Mouse (Mus musculus) forebrain, embryonic 15.5 days (tissue): ENCODE measurements at regions not wholly inside any gene's neighbourhood (a gene's known extent, or its start where the extent isn't known, plus 50 kb on each side); places are given as distances from the start of the nearest gene placed in this dataset.

Experiments used
- ATAC-seq: fragments of 200-750 bp; cut with Nextera tagmentation; replicated peaks from 2 replicates; pipeline ENCODE4 v1.8.0; 2017; ENCODE audit warnings: mild to moderate bottlenecking, moderate TSS enrichment, moderate library complexity
- H3K27ac ChIP-seq: fragments of 300-500 bp; sonication (generic); replicated peaks from 2 replicates; pipeline ENCODE4 v1.5.1; 2015; ENCODE audit warnings: mild to moderate bottlenecking, inconsistent platforms
- H3K27me3 ChIP-seq: fragments of 300-500 bp; sonication (generic); 2 replicates; pipeline ENCODE4 v1.6.1; 2015; ENCODE audit warnings: inconsistent platforms
- H3K36me3 ChIP-seq: fragments of 300-500 bp; sonication (generic); 2 replicates; pipeline ENCODE4 v1.6.1; 2015; ENCODE audit warnings: mild to moderate bottlenecking, inconsistent platforms
- H3K4me1 ChIP-seq: fragments of 300-500 bp; sonication (generic); 2 replicates; pipeline ENCODE4 v1.6.1; 2015; ENCODE audit warnings: inconsistent platforms
- H3K4me2 ChIP-seq: fragments of 300-500 bp; sonication (generic); replicated peaks from 2 replicates; pipeline ENCODE4 v1.6.1; 2015; ENCODE audit warnings: mild to moderate bottlenecking, inconsistent platforms
- H3K4me3 ChIP-seq: fragments of 300-500 bp; sonication (generic); 2 replicates; pipeline ENCODE4 v1.5.1; 2015; ENCODE audit warnings: mild to moderate bottlenecking, inconsistent platforms
- H3K9ac ChIP-seq: fragments of 300-500 bp; sonication (generic); replicated peaks from 2 replicates; pipeline ENCODE4 v1.6.1; 2015; ENCODE audit warnings: mild to moderate bottlenecking, inconsistent platforms
- H3K9me3 ChIP-seq: fragments of 300-500 bp; sonication (generic); 2 replicates; pipeline ENCODE4 v1.6.1; 2016; ENCODE audit warnings: inconsistent platforms
- WGBS: fragments of 180-500 bp; shearing (Covaris S2); methylation state at CpG from one replicate; pipeline ENCODE4 v1.1.7; 2015; ENCODE audit warnings: mixed read lengths; 5-methylcytosine and 5-hydroxymethylcytosine counted together

DNA sequence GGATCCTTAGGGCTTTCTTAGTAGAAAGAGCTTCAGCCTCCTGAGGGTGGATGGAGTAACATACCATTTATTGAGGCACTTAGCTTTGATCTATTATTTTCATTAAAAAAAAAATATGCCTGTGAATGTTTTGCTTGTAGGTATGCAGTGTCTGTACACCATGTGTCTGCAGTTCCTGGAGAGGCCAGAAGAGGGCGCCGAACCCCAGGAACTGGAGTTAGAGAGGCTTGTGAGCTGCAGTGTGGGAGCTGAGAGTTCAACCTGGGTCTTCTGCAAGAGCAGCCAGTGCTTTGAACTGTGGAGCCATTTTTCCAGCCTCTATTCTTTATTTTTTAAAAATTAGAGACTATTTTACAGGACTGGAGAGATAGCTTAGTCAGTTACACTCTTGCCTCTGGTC, 83.2 kb downstream of the Syf2 start:
- ATAC-seq: no peak

GRCm38 (mm10) chr4:135018018-135018417, 87.3 kb downstream of the Syf2 start:
- no peaks in the 10 kb centered on the region for H3K27me3 ChIP-seq
- no peaks in the 10 kb centered on the region for H3K36me3 ChIP-seq
- whole genome bisulfite sequencing: 31% methylated on average over 8 of the region's 8 CpGs
- no peak overlapping the region for H3K4me2 ChIP-seq
- H3K4me1 ChIP-seq: no peaks in the 10 kb centered on the region
- no peak for ATAC-seq
- H3K9ac ChIP-seq: no peak overlapping the region
- H3K9me3 ChIP-seq: no peaks in the 10 kb centered on the region
- no peak overlapping the region for H3K4me3 ChIP-seq
- no peak overlapping the region for H3K27ac ChIP-seq

More for the DNA sequence above, 83.2 kb downstream of the Syf2 start:
- Histone ChIP-seq H3K27ac (no peak overlapping the region), H3K9me3 (no peaks in the 10 kb centered on the region), H3K27me3 (no peaks in the 10 kb centered on the region), H3K36me3 (no peaks in the 10 kb centered on the region), H3K9ac (no peak overlapping the region), H3K4me1 (no peaks in the 10 kb centered on the region), H3K4me2 (no peak overlapping the region), H3K4me3 (no peak overlapping the region)
- 55% methylated on average over 2 of the region's 2 CpGs for WGBS

DNA sequence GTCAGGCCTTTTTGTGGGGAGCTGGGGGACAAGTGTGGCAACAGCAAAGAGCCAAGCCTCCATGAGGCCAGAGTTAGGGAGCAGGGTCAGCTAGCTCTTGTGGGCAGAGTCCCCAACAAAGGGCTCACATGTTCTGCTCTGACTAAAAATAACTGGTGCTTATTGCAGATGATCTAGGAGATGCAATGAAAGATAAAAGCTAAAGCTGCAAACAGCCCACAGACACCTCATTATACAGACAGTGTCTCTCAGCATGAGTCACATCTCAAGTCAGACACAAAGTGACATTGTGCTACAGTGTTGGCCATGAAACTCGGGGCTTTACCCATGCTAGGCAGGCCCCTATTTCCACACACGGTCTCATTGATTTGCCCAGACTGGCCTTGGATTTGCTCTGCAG, 88.4 kb downstream of the Syf2 start:
- no peak for ATAC-seq
- WGBS: 66% methylated on average over 2 of the region's 2 CpGs
- H3K4me1 ChIP-seq: no peaks in the 10 kb centered on the region

DNA sequence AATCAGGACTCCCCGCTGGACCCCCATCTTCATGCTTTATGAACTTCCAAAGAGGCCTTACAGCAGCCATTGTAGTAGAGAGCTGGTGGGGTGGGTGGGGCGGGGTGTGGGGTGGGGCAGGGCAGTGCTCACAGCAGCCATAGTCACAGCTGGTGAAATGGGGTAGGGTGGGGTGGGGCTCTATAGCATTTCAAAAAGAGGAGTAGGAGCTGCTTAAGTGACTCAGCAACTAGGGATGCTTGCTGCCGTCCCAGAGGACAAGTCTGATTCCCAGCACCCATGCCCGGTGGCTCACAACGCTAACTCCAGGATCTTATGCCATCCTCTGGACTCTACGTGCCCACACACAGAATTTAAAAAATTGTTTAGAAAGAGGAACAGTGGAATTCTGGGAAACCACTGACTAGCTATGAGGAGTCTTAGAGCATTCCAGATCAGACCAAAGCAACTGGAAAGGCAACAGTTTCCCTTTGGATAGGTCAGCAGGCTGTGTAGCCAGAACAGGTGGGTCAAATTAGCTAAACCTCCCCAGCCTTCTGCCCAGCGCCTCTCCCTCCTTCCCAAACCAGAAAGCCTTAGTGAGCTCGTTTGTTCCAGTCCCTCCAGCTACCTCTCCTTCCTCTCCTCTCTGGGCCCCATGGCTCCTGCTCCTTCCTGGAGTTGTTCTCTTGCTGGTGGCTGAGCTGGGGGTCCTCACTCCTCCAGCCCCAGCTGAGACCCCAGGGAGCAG, 89.7 kb downstream of the Syf2 start:
- H3K4me3 ChIP-seq: no peak overlapping the region
- H3K9ac ChIP-seq: no peak overlapping the region
- no peaks in the 10 kb centered on the region for H3K4me1 ChIP-seq
- H3K9me3 ChIP-seq: no peaks in the 10 kb centered on the region
- no peak overlapping the region for H3K27ac ChIP-seq
- no peak overlapping the region for H3K4me2 ChIP-seq
- 83% methylated on average over 8 of the region's 8 CpGs for WGBS
- no peak for ATAC-seq
- no peaks in the 10 kb centered on the region for H3K27me3 ChIP-seq
- H3K36me3 ChIP-seq: no peaks in the 10 kb centered on the region

More for the DNA sequence above, 88.4 kb downstream of the Syf2 start:
- Histone ChIP-seq H3K36me3 (no peaks in the 10 kb centered on the region), H3K4me2 (no peak overlapping the region), H3K27me3 (no peaks in the 10 kb centered on the region), H3K9me3 (no peaks in the 10 kb centered on the region), H3K9ac (no peak overlapping the region), H3K4me3 (no peak overlapping the region), H3K27ac (no peak overlapping the region)

DNA sequence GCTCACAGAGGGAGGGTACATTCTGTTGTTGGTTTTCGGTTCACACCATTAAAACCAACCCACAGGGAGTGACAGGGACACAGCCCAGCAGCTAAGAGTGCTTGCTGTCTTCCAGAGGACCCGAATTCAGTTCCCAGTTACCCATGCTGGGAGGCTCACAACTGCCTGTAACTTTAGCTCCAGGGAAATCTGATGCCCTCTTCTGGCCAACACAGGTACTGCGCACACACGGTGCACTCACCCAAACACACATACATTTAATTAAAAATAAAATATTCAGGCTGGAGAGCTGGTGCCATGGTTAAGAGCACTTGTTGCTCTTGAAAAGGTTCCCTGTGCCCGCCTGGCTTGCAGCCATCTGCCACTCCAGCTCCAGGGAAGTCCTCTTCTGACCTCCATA, 92.5 kb downstream of the Syf2 start:
- H3K9ac ChIP-seq: no peak overlapping the region
- H3K27me3 ChIP-seq: no peaks in the 10 kb centered on the region
- ATAC-seq: no peak
- H3K4me1 ChIP-seq: no peaks in the 10 kb centered on the region
- H3K9me3 ChIP-seq: no peaks in the 10 kb centered on the region
- H3K27ac ChIP-seq: no peak overlapping the region
- no peaks in the 10 kb centered on the region for H3K36me3 ChIP-seq
- H3K4me3 ChIP-seq: no peak overlapping the region
- WGBS: 94% methylated on average over 5 of the region's 5 CpGs
- no peak overlapping the region for H3K4me2 ChIP-seq

DNA sequence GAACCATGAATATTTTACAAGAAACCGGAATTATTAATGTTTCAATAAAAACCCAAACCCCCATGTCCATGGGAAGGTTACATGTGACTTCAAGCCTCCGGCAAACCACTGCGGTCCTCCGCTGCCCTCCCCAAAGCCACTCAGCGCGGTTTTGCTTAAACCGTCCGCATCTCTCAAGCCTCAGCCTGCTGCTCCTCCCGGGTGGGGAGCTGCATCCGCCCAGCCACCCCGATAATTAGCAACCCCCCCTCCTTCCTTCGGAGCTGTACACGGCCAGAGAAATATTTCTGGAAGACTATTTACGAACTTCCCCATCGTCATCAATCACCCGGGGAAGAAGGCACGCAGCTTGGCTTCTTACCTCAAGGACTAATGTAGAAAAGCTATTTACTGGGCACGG, 94.7 kb upstream of the Runx3 start:
- Histone ChIP-seq H3K9me3 (no peaks in the 10 kb centered on the region), H3K27me3 (no peaks in the 10 kb centered on the region), H3K36me3 (no peaks in the 10 kb centered on the region), H3K4me1 (no peaks in the 10 kb centered on the region), H3K27ac (no peak overlapping the region), H3K4me2 (no peak overlapping the region), H3K9ac (no peak overlapping the region), H3K4me3 (no peak overlapping the region)
- WGBS: 73% methylated on average over 18 of the region's 18 CpGs
- no peak for ATAC-seq

DNA sequence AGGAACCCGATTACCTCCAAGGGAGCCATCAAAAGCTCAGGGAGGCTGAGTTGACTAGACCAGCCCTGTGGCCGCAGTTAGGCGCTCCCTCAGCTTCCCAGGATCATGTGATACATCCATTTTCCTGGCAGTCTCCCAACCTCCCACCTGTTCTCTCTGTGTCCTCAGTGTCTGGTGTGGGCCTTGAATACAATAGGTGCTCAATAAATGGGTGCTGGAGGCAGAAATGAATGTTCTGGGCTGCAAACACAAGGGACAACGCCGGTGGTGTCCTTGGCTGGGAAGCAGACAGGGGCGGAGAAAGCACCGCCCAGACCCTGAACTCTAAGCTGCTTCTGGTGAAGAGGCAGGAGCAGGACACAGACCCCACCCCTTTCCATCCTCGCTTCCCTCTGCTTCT, 93.3 kb upstream of the Runx3 start:
- Histone ChIP-seq H3K9me3 (no peaks in the 10 kb centered on the region), H3K4me1 (peaks cover 2% of the 10 kb centered on the region; the same call in 1 of the 2 replicates), H3K9ac (no peak overlapping the region), H3K36me3 (no peaks in the 10 kb centered on the region), H3K27me3 (no peaks in the 10 kb centered on the region), H3K4me2 (no peak overlapping the region), H3K4me3 (no peak overlapping the region), H3K27ac (no peak overlapping the region)
- ATAC-seq: no peak
- 54% methylated on average over 8 of the region's 8 CpGs for WGBS

DNA sequence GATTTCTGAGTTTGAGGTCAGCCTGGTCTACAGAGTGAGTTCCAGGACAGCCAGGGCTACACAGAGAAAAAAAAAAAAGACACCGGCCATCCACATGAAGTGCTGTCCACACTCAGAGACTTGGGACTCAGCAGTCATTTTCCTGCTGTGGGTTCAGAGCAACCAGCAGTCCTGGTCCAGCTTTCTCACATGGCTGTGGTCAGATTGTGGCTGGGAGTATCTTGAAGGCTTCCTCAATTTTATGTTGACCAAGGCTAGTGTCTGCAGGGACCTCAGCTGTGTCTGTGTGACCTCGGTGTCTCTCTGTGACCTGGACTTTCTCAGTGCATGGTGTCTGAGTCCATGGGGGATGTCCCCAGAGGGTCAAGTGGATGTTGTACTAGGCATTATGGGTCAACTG, 90.7 kb upstream of the Runx3 start:
- peaks cover 6% of the 10 kb centered on the region; the same call in 1 of the 2 replicates for H3K4me1 ChIP-seq

GRCm38 (mm10) chr4:135032461-135032860, 88.0 kb upstream of the Runx3 start:
- Histone ChIP-seq H3K27ac (no peak overlapping the region), H3K9me3 (no peaks in the 10 kb centered on the region), H3K27me3 (no peaks in the 10 kb centered on the region), H3K4me1 (peaks cover 6% of the 10 kb centered on the region; the same call in 1 of the 2 replicates), H3K9ac (no peak overlapping the region), H3K4me3 (no peak overlapping the region), H3K36me3 (no peaks in the 10 kb centered on the region), H3K4me2 (no peak overlapping the region)
- 17% methylated on average over 9 of the region's 9 CpGs for WGBS
- no peak for ATAC-seq

More for the DNA sequence above, 90.7 kb upstream of the Runx3 start:
- no peaks in the 10 kb centered on the region for H3K36me3 ChIP-seq
- no peak overlapping the region for H3K9ac ChIP-seq
- no peak overlapping the region for H3K4me2 ChIP-seq
- no peaks in the 10 kb centered on the region for H3K27me3 ChIP-seq
- H3K9me3 ChIP-seq: no peaks in the 10 kb centered on the region
- H3K4me3 ChIP-seq: no peak overlapping the region
- no peak for ATAC-seq
- WGBS: 99% methylated on average over 2 of the region's 2 CpGs
- no peak overlapping the region for H3K27ac ChIP-seq

GRCm38 (mm10) chr4:135033302-135033701, 87.2 kb upstream of the Runx3 start:
- no peak overlapping the region for H3K4me2 ChIP-seq
- no peaks in the 10 kb centered on the region for H3K27me3 ChIP-seq
- no peak for ATAC-seq
- peaks cover 6% of the 10 kb centered on the region; the same call in 1 of the 2 replicates for H3K4me1 ChIP-seq
- H3K4me3 ChIP-seq: no peak overlapping the region
- H3K36me3 ChIP-seq: no peaks in the 10 kb centered on the region
- H3K9ac ChIP-seq: no peak overlapping the region
- 61% methylated on average over 8 of the region's 8 CpGs for WGBS
- no peaks in the 10 kb centered on the region for H3K9me3 ChIP-seq
- no peak overlapping the region for H3K27ac ChIP-seq

- H3K4me2 ChIP-seq: no peak overlapping the region
- ATAC-seq: no peak
- no peaks in the 10 kb centered on the region for H3K27me3 ChIP-seq
- H3K9ac ChIP-seq: no peak overlapping the region
- H3K4me1 ChIP-seq: peaks cover 6% of the 10 kb centered on the region; the same call in 1 of the 2 replicates
- no peaks in the 10 kb centered on the region for H3K9me3 ChIP-seq
- H3K36me3 ChIP-seq: no peaks in the 10 kb centered on the region
- no peak overlapping the region for H3K27ac ChIP-seq
- WGBS: 37% methylated on average over 7 of the region's 7 CpGs
- H3K4me3 ChIP-seq: no peak overlapping the region
These were observed 86.0 kb upstream of the Runx3 start for GRCm38 (mm10) chr4:135034406-135034805.

DNA sequence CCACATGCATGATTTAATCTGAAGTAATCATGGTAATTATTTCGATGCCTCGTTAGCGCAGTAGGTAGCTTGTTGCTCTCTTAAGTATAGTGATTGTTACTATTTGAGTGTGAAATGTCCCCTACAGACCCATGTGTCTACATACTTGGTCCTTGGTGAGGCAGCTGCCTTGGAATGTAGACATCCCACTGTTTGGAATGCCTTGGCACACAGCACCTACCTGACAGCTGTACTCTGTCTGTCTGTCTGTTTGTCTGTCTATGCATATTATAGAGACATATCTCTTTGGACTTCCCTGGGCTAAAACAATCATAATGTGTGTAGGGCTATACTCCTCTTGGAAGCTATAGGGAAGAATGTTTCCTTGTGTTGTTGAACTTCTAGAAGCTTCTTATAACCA, 83.7 kb upstream of the Runx3 start:
- peaks cover 6% of the 10 kb centered on the region; the same call in 1 of the 2 replicates for H3K4me1 ChIP-seq
- no peaks in the 10 kb centered on the region for H3K9me3 ChIP-seq

GRCm38 (mm10) chr4:135039234-135039633, 81.2 kb upstream of the Runx3 start:
- no peaks in the 10 kb centered on the region for H3K4me1 ChIP-seq
- no peak overlapping the region for H3K9ac ChIP-seq
- H3K27ac ChIP-seq: no peak overlapping the region
- H3K9me3 ChIP-seq: no peaks in the 10 kb centered on the region
- no peak overlapping the region for H3K4me3 ChIP-seq
- H3K4me2 ChIP-seq: no peak overlapping the region
- no peaks in the 10 kb centered on the region for H3K36me3 ChIP-seq
- WGBS: 98% methylated on average over 2 of the region's 2 CpGs
- H3K27me3 ChIP-seq: no peaks in the 10 kb centered on the region
- ATAC-seq: no peak

More for the DNA sequence above, 83.7 kb upstream of the Runx3 start:
- H3K4me3 ChIP-seq: no peak overlapping the region
- no peak overlapping the region for H3K9ac ChIP-seq
- ATAC-seq: no peak
- H3K27me3 ChIP-seq: no peaks in the 10 kb centered on the region
- WGBS: 72% methylated on average over 3 of the region's 3 CpGs
- H3K36me3 ChIP-seq: no peaks in the 10 kb centered on the region
- H3K4me2 ChIP-seq: no peak overlapping the region
- no peak overlapping the region for H3K27ac ChIP-seq
